Mouse (Mus musculus) olfactory bulb, adult 2 months (tissue): ENCODE measurements at regions not wholly inside any gene's neighbourhood (a gene's known extent, or its start where the extent isn't known, plus 50 kb on each side); places are given as distances from the start of the nearest gene placed in this dataset.

Source experiments
- CTCF ChIP-seq: fragments of 200-500 bp; IDR thresholded peaks from 2 replicates; pipeline ENCODE4 v1.5.1; 2012; ENCODE audit warnings: low read depth, mild to moderate bottlenecking, low read length, moderate library complexity; ENCODE audit not compliant: insufficient read depth
- POLR2A ChIP-seq: fragments of 200-500 bp; IDR thresholded peaks from 2 replicates; pipeline ENCODE4 v1.6.1; 2012; ENCODE audit warnings: mild to moderate bottlenecking, low read depth, low read length, moderate library complexity; ENCODE audit not compliant: insufficient read depth

- TF ChIP-seq POLR2A (no peak), CTCF (no peak)
Observed at GRCm38 (mm10) chr9:116245136-116245535, 70.0 kb upstream of the Tgfbr2 start.
